Mouse (Mus musculus): ENCODE results near the gene Slc10a1.
A peak's percentile ranks its signal among the peaks of the same experiment; 100 is the strongest.

Slc10a1 gene

DNA sequence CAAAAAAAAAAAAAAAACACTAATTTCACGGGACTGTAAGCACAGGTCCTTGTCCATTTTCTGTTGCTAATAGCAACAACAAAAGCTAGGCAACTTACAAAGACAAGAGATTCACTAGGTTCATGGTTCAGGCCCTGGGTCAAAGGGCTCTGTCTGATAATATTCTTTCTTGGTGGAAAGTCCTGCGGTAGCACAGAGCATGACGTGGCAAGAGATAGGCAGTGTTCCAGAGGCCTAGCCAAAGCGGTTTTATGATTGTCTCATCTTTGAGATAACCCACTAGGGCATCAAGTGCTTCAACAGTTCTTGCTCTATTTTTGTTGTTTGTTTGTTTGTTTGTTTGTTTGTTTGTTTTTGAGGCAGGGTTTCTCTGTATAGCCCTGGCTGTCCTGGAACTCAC lies 42.0 kb downstream of the Slc10a1 start:
- DNase-seq = no peak

DNA sequence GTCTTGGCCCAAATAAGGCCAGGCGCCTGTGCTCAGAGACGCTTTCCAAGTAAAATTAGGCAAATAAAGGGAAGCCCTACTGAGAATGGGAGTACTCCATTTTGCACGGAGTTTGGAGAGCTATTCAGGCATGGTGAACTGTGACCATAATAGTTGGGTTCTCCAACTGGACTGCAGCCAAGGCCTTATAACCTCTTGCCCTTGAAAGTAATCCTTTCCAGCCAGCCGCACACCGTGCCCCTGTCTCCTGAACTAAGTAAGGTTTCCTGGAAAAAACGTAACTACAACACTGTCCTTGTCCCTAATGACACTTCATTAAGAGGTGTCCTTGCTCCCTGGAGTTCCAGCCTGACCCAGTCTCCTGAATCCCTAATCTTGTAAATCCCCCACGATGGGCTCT lies 42.6 kb downstream of the Slc10a1 start:
- no peak for DNase-seq

DNA sequence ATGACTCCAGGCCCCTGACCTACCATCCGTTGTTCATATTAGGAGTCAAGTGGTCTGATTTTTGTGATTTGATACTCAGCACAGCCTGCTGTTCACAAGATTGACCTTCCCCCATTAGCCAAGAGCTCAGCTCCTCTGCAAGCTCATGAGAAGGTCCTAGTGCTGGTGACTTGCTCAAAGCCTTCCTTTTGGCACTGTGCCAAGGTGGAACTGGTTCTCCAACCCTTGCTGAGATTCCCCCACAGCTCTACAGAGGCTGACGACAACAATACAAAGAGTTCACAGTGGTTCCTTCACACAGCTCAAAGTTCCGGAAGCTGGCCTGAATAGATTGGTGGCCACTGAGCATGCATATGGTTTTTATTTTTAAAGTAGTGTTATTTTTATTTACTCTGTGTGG lies 44.3 kb downstream of the Slc10a1 start:
- DNase-seq = no peak

DNA sequence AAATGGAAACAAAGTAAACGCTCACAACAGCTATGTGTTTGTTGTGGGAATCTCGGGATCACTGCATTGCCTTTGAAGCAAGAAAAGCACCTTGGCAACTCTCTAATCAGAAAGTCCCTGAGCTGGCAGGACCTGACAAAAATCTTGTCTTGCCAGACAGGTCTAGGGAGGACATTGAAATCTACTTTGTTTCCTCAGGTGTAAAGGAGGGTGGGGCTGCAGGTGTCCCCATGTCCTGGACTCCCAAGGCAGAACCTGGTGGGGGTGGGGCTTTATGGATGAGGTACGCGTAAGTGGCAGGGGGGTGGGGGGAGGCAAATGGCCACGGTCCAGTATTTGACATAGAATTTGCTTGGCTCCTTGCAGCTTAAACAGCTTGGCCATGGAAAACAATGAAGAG lies 44.9 kb downstream of the Slc10a1 start:
- no peak for DNase-seq

DNA sequence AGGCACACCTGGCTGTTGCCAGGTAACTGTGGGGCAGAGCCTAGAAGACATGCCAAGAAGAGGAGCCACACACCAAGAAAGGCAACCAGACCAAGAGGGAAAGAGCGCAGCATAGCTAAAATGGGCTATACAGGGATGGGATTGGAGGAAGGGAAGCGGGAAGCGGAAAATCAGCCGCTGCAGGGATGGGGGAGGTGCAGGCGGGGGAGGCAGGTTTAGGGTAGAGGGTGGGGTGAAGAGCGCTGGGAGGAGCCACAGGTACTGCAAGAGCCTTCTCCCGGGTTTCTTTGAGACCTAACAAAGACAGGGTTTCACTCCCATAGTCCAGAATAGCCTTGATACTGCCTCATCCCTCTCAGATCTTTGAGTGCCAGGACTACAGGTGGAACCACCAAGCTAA lies 45.6 kb downstream of the Slc10a1 start:
- DNase-seq = peak; percentile 16

DNA sequence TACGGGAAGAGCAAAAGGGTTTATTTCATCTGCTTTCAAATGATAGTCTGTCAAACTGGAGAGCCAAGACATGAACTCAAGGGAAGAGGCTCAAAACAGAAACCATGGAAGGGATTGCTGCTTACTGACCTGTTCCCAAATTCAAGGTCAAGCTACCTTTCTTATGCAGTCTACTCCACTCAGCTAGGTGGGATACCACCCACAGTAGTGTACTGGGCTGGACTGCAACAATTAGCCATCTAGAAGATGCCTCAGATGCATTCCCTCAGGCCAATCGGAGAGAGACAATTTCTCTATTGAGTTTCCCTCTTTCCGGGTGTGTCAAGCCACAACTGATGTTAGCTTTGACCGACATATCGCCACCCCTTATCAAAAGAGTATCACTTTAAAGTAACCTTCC lies 47.2 kb downstream of the Slc10a1 start:
- DNase-seq = no peak

DNA sequence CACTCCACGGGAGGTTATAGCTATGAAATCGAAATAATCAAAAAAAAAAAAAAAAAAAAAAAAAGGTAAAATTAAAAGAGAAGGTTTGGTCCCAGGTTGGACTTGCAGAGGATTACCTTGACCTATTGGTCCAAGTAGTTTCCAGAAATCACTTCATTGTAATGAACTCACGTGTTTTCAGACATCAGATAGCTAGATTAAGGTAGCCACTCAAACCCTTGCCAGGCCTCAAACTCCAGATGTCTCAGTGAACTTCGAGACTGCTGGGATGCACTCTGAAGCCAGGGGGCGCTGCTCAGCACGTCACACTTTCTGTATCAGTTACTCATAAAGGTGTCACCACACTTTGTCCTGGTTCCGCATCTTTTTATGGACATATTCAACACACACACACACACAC lies 50.7 kb downstream of the Slc10a1 start:
- DNase-seq = no peak

DNA sequence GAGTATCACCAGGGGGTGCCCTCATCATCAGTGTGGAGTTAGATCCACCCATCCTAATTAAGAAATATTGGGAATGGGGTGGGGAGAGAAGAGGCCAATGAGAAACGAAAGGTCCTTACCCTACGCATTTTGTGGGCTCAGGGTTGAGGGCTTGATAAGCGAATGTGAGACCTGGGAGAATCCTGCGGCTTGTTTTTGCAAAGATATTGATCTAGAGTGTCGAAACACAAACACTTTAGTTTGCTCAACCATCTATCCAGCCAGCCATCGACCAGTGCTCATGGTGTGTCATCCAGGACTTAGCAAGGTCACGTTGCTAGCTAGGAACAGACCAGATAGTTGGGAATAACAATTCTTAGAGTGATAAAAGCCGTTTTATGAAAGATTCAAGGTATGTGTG lies 58.9 kb downstream of the Slc10a1 start:
- DNase-seq = no peak
